Mouse (Mus musculus): ENCODE measurements around the gene Serpina3m. TPM values are rescaled to one million over a fixed set of nuclear protein-coding genes. Genes with fewer than 3 reads are reported as not detected.
"Not testable (repeated sequence)": the region's sequence is repeated elsewhere in the genome, so short reads cannot be mapped to it uniquely, and the experiment has no call there.

Gene Serpina3m
- not detected in 2 replicates for polyA plus RNA-seq (2015; fragmentation: Nextera tagmentation; extraction: Ambion mirVana)

- not testable (repeated sequence) for H3K9me3 ChIP-seq (ENCODE audit: low read length); H3K9ac ChIP-seq (replicated peaks; ENCODE audit: low read depth); H3K27me3 ChIP-seq (replicated peaks; ENCODE audit: insufficient read depth, low read length); DNase-seq (ENCODE audit: low spot score); H3K4me3 ChIP-seq (ENCODE audit: low read depth, low read length); H3K27ac ChIP-seq (ENCODE audit: low read length); H3K4me2 ChIP-seq (replicated peaks; ENCODE audit: low read depth, low read length); H3K36me3 ChIP-seq (ENCODE audit: insufficient read depth, low read length); H3K4me1 ChIP-seq (ENCODE audit: insufficient read depth, low read depth, low read length); ATAC-seq
- 71% methylated on average over 3 of the region's 3 CpGs for WGBS
Observed at GRCm38 (mm10) chr12:104338226-104338625, at the start of gene Serpina3m, which contains the start of gene Serpina3k. Gene Serpina3m (plus strand): TSS chr12:104338486. Gene Serpina3k (plus strand): TSS chr12:104338486.

GRCm38 (mm10) chr12:104289872-104290271 is 48.4 kb upstream of the Serpina3m start:
- Histone ChIP-seq H3K4me1 (ENCODE audit: insufficient read depth, low read depth, low read length) (no peaks in the 10 kb centered on the region), H3K9me3 (ENCODE audit: low read length) (no peaks in the 10 kb centered on the region), H3K4me3 (ENCODE audit: low read depth, low read length) (no peak overlapping the region), H3K36me3 (ENCODE audit: insufficient read depth, low read length) (no peaks in the 10 kb centered on the region), H3K9ac (replicated peaks; ENCODE audit: low read depth) (no peak overlapping the region), H3K27me3 (replicated peaks; ENCODE audit: insufficient read depth, low read length) (no peaks in the 10 kb centered on the region), H3K4me2 (replicated peaks; ENCODE audit: low read depth, low read length) (no peak overlapping the region), H3K27ac (ENCODE audit: low read length) (no peak overlapping the region)
- no peak for DNase-seq (ENCODE audit: low spot score)
- ATAC-seq: no peak
- 29% methylated on average over 4 of the region's 4 CpGs for WGBS
- TF ChIP-seq EP300 (IDR thresholded peaks at IDR 0.05) (no peak), CTCF (IDR thresholded peaks at IDR 0.05) (no peak)

GRCm38 (mm10) chr12:104293963-104294362 is 44.3 kb upstream of the Serpina3m start:
- no peaks in the 10 kb centered on the region for H3K9me3 ChIP-seq (ENCODE audit: low read length)
- TF ChIP-seq EP300 (IDR thresholded peaks at IDR 0.05): no peak
- TF ChIP-seq CTCF (IDR thresholded peaks at IDR 0.05): no peak
- DNase-seq (ENCODE audit: low spot score) (no peak), ATAC-seq (no peak)
- no peak overlapping the region for H3K4me2 ChIP-seq (replicated peaks; ENCODE audit: low read depth, low read length)
- H3K4me1 ChIP-seq (ENCODE audit: insufficient read depth, low read depth, low read length): no peaks in the 10 kb centered on the region
- no peaks in the 10 kb centered on the region for H3K36me3 ChIP-seq (ENCODE audit: insufficient read depth, low read length)
- H3K9ac ChIP-seq (replicated peaks; ENCODE audit: low read depth): no peak overlapping the region
- H3K27me3 ChIP-seq (replicated peaks; ENCODE audit: insufficient read depth, low read length): no peaks in the 10 kb centered on the region
- 80% methylated on average over 2 of the region's 2 CpGs for WGBS
- no peak overlapping the region for H3K4me3 ChIP-seq (ENCODE audit: low read depth, low read length)
- H3K27ac ChIP-seq (ENCODE audit: low read length): no peak overlapping the region

GRCm38 (mm10) chr12:104298049-104298448 is 40.2 kb upstream of the Serpina3m start:
- 82% methylated on average over 2 of the region's 2 CpGs for WGBS
- H3K9me3 ChIP-seq (ENCODE audit: low read length): no peaks in the 10 kb centered on the region
- H3K27me3 ChIP-seq (replicated peaks; ENCODE audit: insufficient read depth, low read length): no peaks in the 10 kb centered on the region
- DNase-seq (ENCODE audit: low spot score) (no peak), ATAC-seq (no peak)
- H3K4me1 ChIP-seq (ENCODE audit: insufficient read depth, low read depth, low read length): no peaks in the 10 kb centered on the region
- no peak overlapping the region for H3K4me3 ChIP-seq (ENCODE audit: low read depth, low read length)
- TF ChIP-seq EP300 (IDR thresholded peaks at IDR 0.05) (no peak), CTCF (IDR thresholded peaks at IDR 0.05) (no peak)
- H3K9ac ChIP-seq (replicated peaks; ENCODE audit: low read depth): no peak overlapping the region
- H3K36me3 ChIP-seq (ENCODE audit: insufficient read depth, low read length): no peaks in the 10 kb centered on the region
- H3K4me2 ChIP-seq (replicated peaks; ENCODE audit: low read depth, low read length): no peak overlapping the region
- no peak overlapping the region for H3K27ac ChIP-seq (ENCODE audit: low read length)

- H3K4me3 ChIP-seq (ENCODE audit: low read depth, low read length): no peak overlapping the region
- no peak for ATAC-seq
- H3K36me3 ChIP-seq (ENCODE audit: insufficient read depth, low read length): no peaks in the 10 kb centered on the region
- no peaks in the 10 kb centered on the region for H3K4me1 ChIP-seq (ENCODE audit: insufficient read depth, low read depth, low read length)
- no peaks in the 10 kb centered on the region for H3K27me3 ChIP-seq (replicated peaks; ENCODE audit: insufficient read depth, low read length)
- no peak overlapping the region for H3K27ac ChIP-seq (ENCODE audit: low read length)
- DNase-seq (ENCODE audit: low spot score): no peak
- no peak overlapping the region for H3K9ac ChIP-seq (replicated peaks; ENCODE audit: low read depth)
- no peaks in the 10 kb centered on the region for H3K9me3 ChIP-seq (ENCODE audit: low read length)
- TF ChIP-seq CTCF (IDR thresholded peaks at IDR 0.05) (no peak), EP300 (IDR thresholded peaks at IDR 0.05) (no peak)
- no peak overlapping the region for H3K4me2 ChIP-seq (replicated peaks; ENCODE audit: low read depth, low read length)
- WGBS: 77% methylated on average over 4 of the region's 4 CpGs
Observed at GRCm38 (mm10) chr12:104305991-104306390, 32.3 kb upstream of the Serpina3m start.

GRCm38 (mm10) chr12:104314253-104314652 is 24.0 kb upstream of the Serpina3m start, which contains the start of gene Serpina3j:
Gene Serpina3j (plus strand): TSS chr12:104314553.
- no peak within 1 kb of the TSS for H3K4me3 ChIP-seq (ENCODE audit: low read depth, low read length)
- no peaks in the 10 kb centered on the region for H3K4me1 ChIP-seq (ENCODE audit: insufficient read depth, low read depth, low read length)
- TF ChIP-seq EP300 (IDR thresholded peaks at IDR 0.05) (no peak), CTCF (IDR thresholded peaks at IDR 0.05) (no peak)
- WGBS: 76% methylated on average over 1 of the region's 1 CpGs
- no peaks in the 10 kb centered on the region for H3K9me3 ChIP-seq (ENCODE audit: low read length)
- no peak within 1 kb of the TSS for H3K4me2 ChIP-seq (replicated peaks; ENCODE audit: low read depth, low read length)
- DNase-seq (ENCODE audit: low spot score) (no peak), ATAC-seq (no peak)
- H3K27ac ChIP-seq (ENCODE audit: low read length): no peak within 1 kb of the TSS
- no peaks in the 10 kb centered on the region for H3K36me3 ChIP-seq (ENCODE audit: insufficient read depth, low read length)
- H3K27me3 ChIP-seq (replicated peaks; ENCODE audit: insufficient read depth, low read length): no peaks in the 10 kb centered on the region
- no peak within 1 kb of the TSS for H3K9ac ChIP-seq (replicated peaks; ENCODE audit: low read depth)

GRCm38 (mm10) chr12:104322454-104322853 is 15.8 kb upstream of the Serpina3m start:
- DNase-seq (ENCODE audit: low spot score) (peak; percentile 50), ATAC-seq (peak; percentile 85)
- H3K27ac ChIP-seq (ENCODE audit: low read length): no peak overlapping the region
- H3K36me3 ChIP-seq (ENCODE audit: insufficient read depth, low read length): no peaks in the 10 kb centered on the region
- no peaks in the 10 kb centered on the region for H3K9me3 ChIP-seq (ENCODE audit: low read length)
- no peak overlapping the region for H3K9ac ChIP-seq (replicated peaks; ENCODE audit: low read depth)
- no peak overlapping the region for H3K4me2 ChIP-seq (replicated peaks; ENCODE audit: low read depth, low read length)
- TF ChIP-seq EP300 (IDR thresholded peaks at IDR 0.05): no peak
- no peak for TF ChIP-seq CTCF (IDR thresholded peaks at IDR 0.05)
- no peak overlapping the region for H3K4me3 ChIP-seq (ENCODE audit: low read depth, low read length)
- no peaks in the 10 kb centered on the region for H3K4me1 ChIP-seq (ENCODE audit: insufficient read depth, low read depth, low read length)
- 26% methylated on average over 1 of the region's 1 CpGs for WGBS
- H3K27me3 ChIP-seq (replicated peaks; ENCODE audit: insufficient read depth, low read length): no peaks in the 10 kb centered on the region
